Mouse (Mus musculus) brain, embryonic 18.5 days (tissue): ENCODE data around the gene Trim29.

Source experiments
- DNase-seq: peaks from one replicate; pipeline ENCODE4 v3.0.0-alpha.2; 2012; ENCODE audit warnings: low read depth, low spot score

The Trim29 gene

DNA sequence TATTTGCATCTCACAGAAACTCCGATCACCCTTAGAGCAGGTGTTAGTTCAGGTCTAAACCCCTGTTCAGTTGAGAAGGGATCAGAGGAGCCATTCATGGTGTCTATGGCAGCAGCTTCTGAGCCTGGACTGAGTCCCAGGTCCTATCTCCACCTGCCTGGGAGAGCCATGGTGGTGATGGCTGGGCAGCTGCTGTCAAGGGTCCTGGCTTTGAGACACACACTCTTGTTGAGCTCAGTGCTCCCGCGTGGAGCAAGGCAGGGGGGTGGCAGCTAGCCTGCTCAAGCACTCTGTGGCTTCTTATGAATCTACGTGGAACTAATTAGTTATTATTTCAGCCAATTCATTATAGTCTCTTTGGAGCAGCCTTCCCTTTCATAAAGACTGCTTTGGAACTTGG lies 73.2 kb downstream of the Trim29 start:
- no peak for DNase-seq

DNA sequence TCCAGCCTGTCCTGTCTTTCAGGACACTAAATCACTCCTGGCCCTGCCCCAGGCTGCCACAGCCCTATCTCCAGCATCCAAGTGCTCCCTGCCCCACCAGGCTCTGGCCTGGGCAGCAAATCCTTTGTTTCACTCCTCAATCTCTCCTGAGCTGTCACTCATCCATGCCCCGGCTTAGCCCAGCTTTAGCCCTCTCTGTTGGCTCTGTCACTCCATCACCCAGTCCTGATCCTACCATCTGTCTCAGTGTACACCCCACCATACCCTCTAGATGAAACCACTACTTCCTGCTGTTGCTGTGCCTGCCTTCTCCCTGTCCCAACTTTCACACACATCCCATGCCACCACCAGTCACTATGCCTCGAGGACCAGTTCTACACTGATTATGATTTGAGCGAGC lies 73.8 kb downstream of the Trim29 start:
- no peak for DNase-seq
